Mouse (Mus musculus): ENCODE data around the gene Hist1h1c. TPM values are rescaled to one million over a fixed set of nuclear protein-coding genes. Genes with fewer than 3 reads are reported as not detected.
A peak's percentile ranks its signal among the peaks of the same experiment; 100 is the strongest.

Gene Hist1h1c
- polyA plus RNA-seq (2012; rRNA removed) = 42.1 and 42.4 TPM in 2 replicates

GRCm38 (mm10) chr13:23738677-23739068, at the start of gene Hist1h1c:
Gene Hist1h1c (plus strand): TSS chr13:23738808.
- Histone ChIP-seq H3K27ac (ENCODE audit: insufficient read depth, low read length) (peak within 1 kb of the TSS; percentile 73), H3K4me3 (ENCODE audit: insufficient read depth, low read length) (peak within 1 kb of the TSS; percentile 67), H3K4me1 (ENCODE audit: control insufficient read depth, insufficient read depth, low read length) (no peaks in the 10 kb centered on the region)
- TF ChIP-seq CTCF (IDR thresholded peaks at IDR 0.05; ENCODE audit: extremely low read depth, insufficient read depth, low read length) (no peak), POLR2A (IDR thresholded peaks at IDR 0.05; ENCODE audit: extremely low read depth, insufficient read depth, low read length) (peak; percentile 97)

- H3K4me3 ChIP-seq (ENCODE audit: insufficient read depth, low read length) = no peak overlapping the region
- H3K27ac ChIP-seq (ENCODE audit: insufficient read depth, low read length) = no peak overlapping the region
- H3K4me1 ChIP-seq (ENCODE audit: control insufficient read depth, insufficient read depth, low read length) = no peaks in the 10 kb centered on the region
- no peak for TF ChIP-seq POLR2A (IDR thresholded peaks at IDR 0.05; ENCODE audit: extremely low read depth, insufficient read depth, low read length)
- no peak for TF ChIP-seq CTCF (IDR thresholded peaks at IDR 0.05; ENCODE audit: extremely low read depth, insufficient read depth, low read length)
Measured at GRCm38 (mm10) chr13:23688956-23689355, 49.7 kb upstream of the Hist1h1c start.

- Histone ChIP-seq H3K27ac (ENCODE audit: insufficient read depth, low read length) (no peak overlapping the region), H3K4me1 (ENCODE audit: control insufficient read depth, insufficient read depth, low read length) (no peaks in the 10 kb centered on the region), H3K4me3 (ENCODE audit: insufficient read depth, low read length) (no peak overlapping the region)
- no peak for TF ChIP-seq POLR2A (IDR thresholded peaks at IDR 0.05; ENCODE audit: extremely low read depth, insufficient read depth, low read length)
- no peak for TF ChIP-seq CTCF (IDR thresholded peaks at IDR 0.05; ENCODE audit: extremely low read depth, insufficient read depth, low read length)
Measured at GRCm38 (mm10) chr13:23689459-23689858, 49.1 kb upstream of the Hist1h1c start.

- Histone ChIP-seq H3K4me3 (ENCODE audit: insufficient read depth, low read length) (no peak overlapping the region), H3K27ac (ENCODE audit: insufficient read depth, low read length) (no peak overlapping the region), H3K4me1 (ENCODE audit: control insufficient read depth, insufficient read depth, low read length) (no peaks in the 10 kb centered on the region)
- TF ChIP-seq POLR2A (IDR thresholded peaks at IDR 0.05; ENCODE audit: extremely low read depth, insufficient read depth, low read length) = no peak
- TF ChIP-seq CTCF (IDR thresholded peaks at IDR 0.05; ENCODE audit: extremely low read depth, insufficient read depth, low read length) = no peak
Measured at GRCm38 (mm10) chr13:23693856-23694440, 44.7 kb upstream of the Hist1h1c start.

GRCm38 (mm10) chr13:23694956-23695355, 43.7 kb upstream of the Hist1h1c start:
- Histone ChIP-seq H3K4me3 (ENCODE audit: insufficient read depth, low read length) (no peak overlapping the region), H3K4me1 (ENCODE audit: control insufficient read depth, insufficient read depth, low read length) (no peaks in the 10 kb centered on the region), H3K27ac (ENCODE audit: insufficient read depth, low read length) (no peak overlapping the region)
- TF ChIP-seq CTCF (IDR thresholded peaks at IDR 0.05; ENCODE audit: extremely low read depth, insufficient read depth, low read length) (no peak), POLR2A (IDR thresholded peaks at IDR 0.05; ENCODE audit: extremely low read depth, insufficient read depth, low read length) (no peak)

GRCm38 (mm10) chr13:23695514-23695913, 43.1 kb upstream of the Hist1h1c start, which contains the start of gene Hist1h1t:
Gene Hist1h1t (plus strand): TSS chr13:23695814.
- H3K27ac ChIP-seq (ENCODE audit: insufficient read depth, low read length) = no peak within 1 kb of the TSS
- no peaks in the 10 kb centered on the region for H3K4me1 ChIP-seq (ENCODE audit: control insufficient read depth, insufficient read depth, low read length)
- TF ChIP-seq CTCF (IDR thresholded peaks at IDR 0.05; ENCODE audit: extremely low read depth, insufficient read depth, low read length) = no peak
- no peak for TF ChIP-seq POLR2A (IDR thresholded peaks at IDR 0.05; ENCODE audit: extremely low read depth, insufficient read depth, low read length)
- H3K4me3 ChIP-seq (ENCODE audit: insufficient read depth, low read length) = no peak within 1 kb of the TSS

GRCm38 (mm10) chr13:23696061-23696474, 42.5 kb upstream of the Hist1h1c start:
- no peak for TF ChIP-seq POLR2A (IDR thresholded peaks at IDR 0.05; ENCODE audit: extremely low read depth, insufficient read depth, low read length)
- TF ChIP-seq CTCF (IDR thresholded peaks at IDR 0.05; ENCODE audit: extremely low read depth, insufficient read depth, low read length) = no peak
- Histone ChIP-seq H3K27ac (ENCODE audit: insufficient read depth, low read length) (no peak overlapping the region), H3K4me1 (ENCODE audit: control insufficient read depth, insufficient read depth, low read length) (no peaks in the 10 kb centered on the region), H3K4me3 (ENCODE audit: insufficient read depth, low read length) (no peak overlapping the region)

GRCm38 (mm10) chr13:23697491-23698299, 40.9 kb upstream of the Hist1h1c start:
- TF ChIP-seq POLR2A (IDR thresholded peaks at IDR 0.05; ENCODE audit: extremely low read depth, insufficient read depth, low read length) (no peak), CTCF (IDR thresholded peaks at IDR 0.05; ENCODE audit: extremely low read depth, insufficient read depth, low read length) (peak; percentile 60)
- peak overlapping the region; percentile 46 for H3K4me3 ChIP-seq (ENCODE audit: insufficient read depth, low read length)
- H3K27ac ChIP-seq (ENCODE audit: insufficient read depth, low read length) = 0 out of 2 replicates have a peak overlapping the region, but pooled peaks have one; percentile 29
- H3K4me1 ChIP-seq (ENCODE audit: control insufficient read depth, insufficient read depth, low read length) = no peaks in the 10 kb centered on the region

- TF ChIP-seq CTCF (IDR thresholded peaks at IDR 0.05; ENCODE audit: extremely low read depth, insufficient read depth, low read length) (no peak), POLR2A (IDR thresholded peaks at IDR 0.05; ENCODE audit: extremely low read depth, insufficient read depth, low read length) (peak; percentile 100)
- H3K4me1 ChIP-seq (ENCODE audit: control insufficient read depth, insufficient read depth, low read length) = no peaks in the 10 kb centered on the region
Measured at GRCm38 (mm10) chr13:23698300-23698693, 40.3 kb upstream of the Hist1h1c start, which contains the start of gene Hist1h4c. Gene Hist1h4c (minus strand): TSS chr13:23698454.

More at GRCm38 (mm10) chr13:23698300-23698693, 40.3 kb upstream of the Hist1h1c start, which contains the start of gene Hist1h4c:
- Histone ChIP-seq H3K27ac (ENCODE audit: insufficient read depth, low read length) (0 out of 2 replicates have a peak within 1 kb of the TSS, but pooled peaks have one; percentile 29), H3K4me3 (ENCODE audit: insufficient read depth, low read length) (peak within 1 kb of the TSS; percentile 46)
